In the genomic region with DNA sequence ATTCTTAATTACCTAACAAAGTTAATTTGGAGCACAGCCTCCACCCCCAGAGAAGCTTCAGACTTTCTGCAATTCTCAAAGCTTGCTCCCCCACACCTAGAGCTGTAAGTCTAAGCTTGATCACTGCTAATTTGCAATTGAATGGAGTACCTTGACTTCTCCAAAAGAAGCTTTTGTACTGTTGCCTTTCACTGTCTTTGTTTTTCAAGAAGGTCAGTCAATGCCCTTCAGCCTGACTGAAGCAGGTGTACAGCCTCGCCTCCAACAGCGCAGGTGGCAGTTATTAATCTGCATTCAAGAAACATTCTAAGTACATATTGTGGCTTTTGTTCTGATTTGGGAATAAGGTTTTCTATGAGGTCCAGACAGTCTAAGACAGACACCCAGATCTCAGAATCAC, we compare ENCODE assay signal across 18 mouse cellular contexts.
"Had no signal": no experiment of that assay in that cellular context is flagged by ENCODE, and none has a peak within 500 bp of the region (broad histone marks: within the 10 kb centered on the region; RNA-seq: fewer than 3 reads in every experiment).

No protein-coding gene starts in this region.

- H3K9ac ChIP-seq: lung, embryonic 14.5 days; midbrain, embryonic 12.5 days; neural tube, embryonic 13.5 days; neural tube, embryonic 15.5 days; stomach, embryonic 15.5 days had no signal

- H3K27ac ChIP-seq: midbrain, embryonic 10.5 days; midbrain, embryonic 12.5 days; neural tube, embryonic 13.5 days; neural tube, embryonic 15.5 days; stomach, embryonic 15.5 days; stomach, postnatal 0 days had no signal

- H3K36me3 ChIP-seq: midbrain, embryonic 10.5 days; midbrain, embryonic 12.5 days; neural tube, embryonic 13.5 days; neural tube, embryonic 15.5 days; stomach, embryonic 15.5 days had no signal

- H3K4me3 ChIP-seq: midbrain, embryonic 10.5 days; midbrain, embryonic 12.5 days; myocyte; neural tube, embryonic 13.5 days; neural tube, embryonic 15.5 days; stomach, embryonic 15.5 days had no signal

- DNase-seq: lung, adult 18-20 months; lung, embryonic 14.5 days; lung, postnatal 10 days; lung, postnatal 4 days; midbrain, embryonic 14.5 days; retina, postnatal 1 day; right cerebral cortex, adult 18-20 months; right cerebral cortex, postnatal 25 days; thymus, adult 2 months; thymus, postnatal 25 days; thymus, postnatal 4 days had no signal

- H3K4me1 ChIP-seq: midbrain, embryonic 10.5 days; midbrain, embryonic 12.5 days; neural tube, embryonic 13.5 days; neural tube, embryonic 15.5 days; stomach, embryonic 15.5 days had no signal

- H3K9me3 ChIP-seq: midbrain, embryonic 12.5 days; neural tube, embryonic 13.5 days; neural tube, embryonic 15.5 days; stomach, embryonic 15.5 days had no signal
